Mouse (Mus musculus): ENCODE measurements around the gene Letmd1. TPM values are rescaled to one million over a fixed set of nuclear protein-coding genes. Genes with fewer than 3 reads are reported as not detected.
"Not testable (repeated sequence)": the region's sequence is repeated elsewhere in the genome, so short reads cannot be mapped to it uniquely, and the experiment has no call there.

The Letmd1 gene
- 100 to 1,000 TPM; 172 to 181 TPM for total RNA-seq (2021)
- polyA plus RNA-seq (2012; rRNA removed): 118 and 132 TPM in 2 replicates
- long read RNA-seq, transcript Letmd1-206 (9 exons, 1,222 nt): minor isoform, 16 of 204 reads
- long read RNA-seq, transcript Letmd1-201 (9 exons, 2,502 nt): major isoform, 160 of 204 reads
- long read RNA-seq, partial matches to known transcripts: 14 of 204 reads
- long read RNA-seq, other reads (novel, unspliced or antisense): 13 of 204 reads

- peak; percentile 94 for DNase-seq
These were observed at the start of gene Letmd1 for GRCm38 (mm10) chr15:100468295-100469188. Gene Letmd1 (plus strand): TSS chr15:100469023.

- peak; percentile 83 for DNase-seq
These were observed 49.5 kb upstream of the Letmd1 start for GRCm38 (mm10) chr15:100419311-100419710.

GRCm38 (mm10) chr15:100419901-100420745 is 48.7 kb upstream of the Letmd1 start:
- DNase-seq: no peak

GRCm38 (mm10) chr15:100421059-100421757 is 47.6 kb upstream of the Letmd1 start:
- DNase-seq: peak; percentile 66

- DNase-seq: not testable (repeated sequence)
These were observed 47.0 kb upstream of the Letmd1 start, which contains the start of gene Gm5475 for GRCm38 (mm10) chr15:100421758-100422197. Gene Gm5475 (plus strand): TSS chr15:100422147.

- no peak for DNase-seq
These were observed 46.3 kb upstream of the Letmd1 start for GRCm38 (mm10) chr15:100422476-100422875.

- peak; percentile 99 for DNase-seq
These were observed 45.6 kb upstream of the Letmd1 start for GRCm38 (mm10) chr15:100422899-100423860.

GRCm38 (mm10) chr15:100423916-100424315 is 44.9 kb upstream of the Letmd1 start:
- peak; percentile 43 for DNase-seq

- peak; percentile 46 for DNase-seq
These were observed 44.3 kb upstream of the Letmd1 start, which contains the start of gene Slc11a2 for GRCm38 (mm10) chr15:100424396-100425122. Gene Slc11a2 (minus strand): TSS chr15:100425072.

GRCm38 (mm10) chr15:100428296-100428905 is 40.4 kb upstream of the Letmd1 start:
- peak; percentile 78 for DNase-seq

GRCm38 (mm10) chr15:100429959-100430565 is 38.8 kb upstream of the Letmd1 start:
- DNase-seq: no peak

- DNase-seq: peak; percentile 26
These were observed 35.6 kb upstream of the Letmd1 start for GRCm38 (mm10) chr15:100433234-100433633.

GRCm38 (mm10) chr15:100436112-100436511 is 32.7 kb upstream of the Letmd1 start:
- peak; percentile 43 for DNase-seq

GRCm38 (mm10) chr15:100436518-100436917 is 32.3 kb upstream of the Letmd1 start:
- peak; percentile 70 for DNase-seq

- peak; percentile 91 for DNase-seq
These were observed 25.5 kb upstream of the Letmd1 start for GRCm38 (mm10) chr15:100443126-100443922.

GRCm38 (mm10) chr15:100446887-100447286 is 21.9 kb upstream of the Letmd1 start:
- DNase-seq: no peak

GRCm38 (mm10) chr15:100448572-100448971 is 20.3 kb upstream of the Letmd1 start:
- DNase-seq: no peak

- no peak for DNase-seq
These were observed 19.3 kb upstream of the Letmd1 start for GRCm38 (mm10) chr15:100449495-100449894.
